Mouse (Mus musculus) ES-Bruce4 (cell line): ENCODE measurements at regions not wholly inside any gene's neighbourhood (a gene's known extent, or its start where the extent isn't known, plus 50 kb on each side); places are given as distances from the start of the nearest gene placed in this dataset.

Source experiments
- H3K27ac ChIP-seq: 2 replicates; pipeline ENCODE4 v1.5.1; 2012; ENCODE audit warnings: low read length, inconsistent platforms; ENCODE audit not compliant: insufficient read depth
- H3K27me3 ChIP-seq: 2 replicates; pipeline ENCODE4 v1.6.1; 2012; ENCODE audit warnings: mild to moderate bottlenecking, low read length, inconsistent platforms; ENCODE audit not compliant: control insufficient read depth, poor library complexity, insufficient read depth, severe bottlenecking
- H3K36me3 ChIP-seq: 2 replicates; pipeline ENCODE4 v1.6.1; 2012; ENCODE audit warnings: inconsistent platforms, mild to moderate bottlenecking, low read length, moderate library complexity; ENCODE audit not compliant: control insufficient read depth, poor library complexity, insufficient read depth, severe bottlenecking
- H3K4me1 ChIP-seq: one replicate; pipeline ENCODE4 v1.8.1; 2011; ENCODE audit warnings: low read length; ENCODE audit not compliant: control insufficient read depth, insufficient read depth
- H3K4me3 ChIP-seq: 2 replicates; pipeline ENCODE4 v1.5.1; 2011; ENCODE audit warnings: low read depth, mild to moderate bottlenecking, low read length
- H3K9ac ChIP-seq: 2 replicates; pipeline ENCODE4 v1.6.1; 2012; ENCODE audit warnings: low read depth, mild to moderate bottlenecking, inconsistent platforms; ENCODE audit not compliant: poor library complexity, severe bottlenecking
- H3K9me3 ChIP-seq: replicated peaks from 2 replicates; pipeline ENCODE4 v1.6.1; 2012; ENCODE audit warnings: mild to moderate bottlenecking, low read length, inconsistent platforms; ENCODE audit not compliant: control insufficient read depth, poor library complexity, insufficient read depth, severe bottlenecking
- CTCF ChIP-seq: IDR thresholded peaks from one replicate; pipeline ENCODE4 v1.8.1; 2011; ENCODE audit warnings: low read depth, low read length
- EP300 ChIP-seq: IDR thresholded peaks from 2 replicates; pipeline ENCODE4 v1.6.1; 2011; ENCODE audit warnings: low read depth, low read length; ENCODE audit not compliant: insufficient read depth
- POLR2A ChIP-seq: IDR thresholded peaks from one replicate; pipeline ENCODE4 v1.8.1; 2011; ENCODE audit warnings: low read length; ENCODE audit not compliant: insufficient read depth

GRCm38 (mm10) chr14:113431220-113431619 is 116.8 kb downstream of the Tpm3-rs7 start:
- Histone ChIP-seq H3K9ac (no peak overlapping the region), H3K36me3 (no peaks in the 10 kb centered on the region), H3K27me3 (no peaks in the 10 kb centered on the region), H3K4me1 (no peaks in the 10 kb centered on the region), H3K4me3 (no peak overlapping the region), H3K9me3 (no peaks in the 10 kb centered on the region), H3K27ac (no peak overlapping the region)
- TF ChIP-seq POLR2A (no peak), CTCF (no peak), EP300 (no peak)

GRCm38 (mm10) chr14:113442261-113442660 is 127.9 kb downstream of the Tpm3-rs7 start:
- no peaks in the 10 kb centered on the region for H3K4me1 ChIP-seq
- no peak overlapping the region for H3K4me3 ChIP-seq
- H3K27ac ChIP-seq = no peak overlapping the region
- no peaks in the 10 kb centered on the region for H3K36me3 ChIP-seq
- no peaks in the 10 kb centered on the region for H3K27me3 ChIP-seq
- TF ChIP-seq POLR2A (no peak), CTCF (no peak), EP300 (no peak)
- no peak overlapping the region for H3K9ac ChIP-seq
- H3K9me3 ChIP-seq = no peaks in the 10 kb centered on the region

DNA sequence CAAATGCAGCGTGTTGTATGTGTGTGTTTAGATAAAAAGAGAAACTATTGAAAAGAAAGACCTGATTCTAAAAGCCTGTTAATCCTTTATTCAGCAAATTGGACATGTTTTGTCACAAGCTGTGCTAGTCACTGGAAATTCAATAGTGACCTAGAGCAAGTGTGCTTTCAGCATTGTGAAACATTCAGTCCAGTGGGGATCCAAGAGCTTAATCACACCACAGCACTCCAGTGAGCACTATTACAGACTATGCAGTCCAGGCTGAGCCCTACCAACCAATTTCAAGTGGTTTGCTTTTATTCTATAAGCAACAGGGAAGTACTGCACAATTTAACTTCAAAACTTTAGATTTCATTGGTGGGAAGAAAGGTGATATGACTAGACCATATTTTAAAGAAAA is 140.5 kb downstream of the Tpm3-rs7 start:
- Histone ChIP-seq H3K4me1 (no peaks in the 10 kb centered on the region), H3K9ac (no peak overlapping the region), H3K27ac (no peak overlapping the region), H3K4me3 (no peak overlapping the region), H3K27me3 (no peaks in the 10 kb centered on the region), H3K9me3 (no peaks in the 10 kb centered on the region), H3K36me3 (no peaks in the 10 kb centered on the region)
- TF ChIP-seq EP300 (no peak), POLR2A (no peak), CTCF (no peak)

DNA sequence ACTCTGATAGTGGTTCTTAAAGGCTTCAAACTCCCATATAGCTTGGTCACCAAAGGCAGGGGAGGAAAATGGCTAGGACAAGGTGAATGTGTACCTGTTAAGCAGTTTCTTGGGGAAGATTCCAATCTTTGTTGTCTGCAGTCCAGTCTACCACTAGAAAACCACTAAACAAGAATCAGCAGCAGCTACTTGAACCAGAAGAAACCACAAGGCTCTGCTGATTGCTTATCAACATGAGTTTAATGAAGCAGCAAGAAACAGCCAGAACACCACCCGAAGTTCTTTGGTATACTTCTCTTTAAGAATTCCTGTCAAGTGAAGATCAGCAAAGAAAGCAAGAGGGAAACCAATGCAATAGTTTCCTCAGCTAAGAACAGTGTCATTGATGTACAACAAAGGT is 143.1 kb downstream of the Tpm3-rs7 start:
- H3K9ac ChIP-seq = no peak overlapping the region
- H3K4me3 ChIP-seq = no peak overlapping the region
- no peaks in the 10 kb centered on the region for H3K27me3 ChIP-seq
- no peak overlapping the region for H3K27ac ChIP-seq
- no peak for TF ChIP-seq EP300
- TF ChIP-seq CTCF = no peak
- TF ChIP-seq POLR2A = no peak
- H3K36me3 ChIP-seq = no peaks in the 10 kb centered on the region
- no peaks in the 10 kb centered on the region for H3K9me3 ChIP-seq
- H3K4me1 ChIP-seq = no peaks in the 10 kb centered on the region

- H3K4me3 ChIP-seq = no peak overlapping the region
- no peaks in the 10 kb centered on the region for H3K4me1 ChIP-seq
- H3K9me3 ChIP-seq = no peaks in the 10 kb centered on the region
- no peaks in the 10 kb centered on the region for H3K27me3 ChIP-seq
- H3K36me3 ChIP-seq = no peaks in the 10 kb centered on the region
- no peak overlapping the region for H3K9ac ChIP-seq
- TF ChIP-seq POLR2A (no peak), EP300 (no peak), CTCF (no peak)
- H3K27ac ChIP-seq = no peak overlapping the region
Measured at GRCm38 (mm10) chr14:113469072-113469471, 154.7 kb downstream of the Tpm3-rs7 start.

GRCm38 (mm10) chr14:113469978-113470377 is 155.6 kb downstream of the Tpm3-rs7 start:
- H3K9ac ChIP-seq = no peak overlapping the region
- TF ChIP-seq CTCF (no peak), EP300 (no peak), POLR2A (no peak)
- no peak overlapping the region for H3K27ac ChIP-seq
- H3K27me3 ChIP-seq = no peaks in the 10 kb centered on the region
- no peaks in the 10 kb centered on the region for H3K9me3 ChIP-seq
- H3K4me1 ChIP-seq = no peaks in the 10 kb centered on the region
- H3K4me3 ChIP-seq = no peak overlapping the region
- no peaks in the 10 kb centered on the region for H3K36me3 ChIP-seq

GRCm38 (mm10) chr14:113486591-113486990 is 172.2 kb downstream of the Tpm3-rs7 start:
- TF ChIP-seq POLR2A (no peak), CTCF (no peak), EP300 (no peak)
- no peak overlapping the region for H3K27ac ChIP-seq
- no peaks in the 10 kb centered on the region for H3K4me1 ChIP-seq
- H3K27me3 ChIP-seq = no peaks in the 10 kb centered on the region
- no peak overlapping the region for H3K4me3 ChIP-seq
- no peaks in the 10 kb centered on the region for H3K9me3 ChIP-seq
- H3K9ac ChIP-seq = no peak overlapping the region
- no peaks in the 10 kb centered on the region for H3K36me3 ChIP-seq
